Mouse (Mus musculus) bone marrow, adult 2 months (tissue): ENCODE data around the gene Muc2.

ENCODE experiments used
- CTCF ChIP-seq: fragments of 200-500 bp; IDR thresholded peaks from 2 replicates; pipeline ENCODE4 v1.5.1; 2011; ENCODE audit warnings: low read length, control low read depth; ENCODE audit not compliant: control insufficient read depth, insufficient read depth
- POLR2A ChIP-seq: fragments of 200-500 bp; IDR thresholded peaks from 2 replicates; pipeline ENCODE4 v1.6.1; 2011; ENCODE audit warnings: low read depth, mild to moderate bottlenecking, control low read depth, low read length, borderline replicate concordance; ENCODE audit not compliant: control insufficient read depth

DNA sequence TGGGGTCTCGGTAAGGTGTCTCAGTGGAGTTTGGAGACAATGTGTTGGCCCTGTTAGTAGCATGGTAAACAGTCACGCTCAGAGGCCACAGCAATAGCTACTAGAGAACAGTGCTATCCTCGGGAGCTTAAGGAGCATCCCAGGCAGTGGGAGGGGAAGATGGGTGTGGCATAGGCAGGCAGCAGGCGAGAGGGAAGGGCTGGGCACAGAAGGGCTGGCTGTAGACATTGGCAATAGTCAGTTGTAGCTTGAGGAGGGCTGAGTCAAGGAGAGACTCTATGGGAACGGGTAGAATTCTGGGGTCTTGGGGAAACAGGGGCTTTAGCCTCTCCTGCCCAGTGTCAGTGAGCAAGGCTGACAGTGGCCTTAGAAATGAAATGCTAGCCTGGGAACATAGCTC, 27.9 kb upstream of the Muc2 start:
- TF ChIP-seq CTCF (no peak), POLR2A (no peak)
